Mouse (Mus musculus): Measurements from ENCODE around the gene Timp4. TPM values are rescaled to one million over a fixed set of nuclear protein-coding genes. Genes with fewer than 3 reads are reported as not detected.
"Not testable (repeated sequence)": the region's sequence is repeated elsewhere in the genome, so short reads cannot be mapped to it uniquely, and the experiment has no call there.

Gene Timp4
- polyA plus RNA-seq, 1 experiment from 2014 or later: 5.0 TPM

GRCm38 (mm10) chr6:115241939-115242338 lies 10.1 kb downstream of the Timp4 start:
- no peak overlapping the region for H3K4me2 ChIP-seq (replicated peaks; ENCODE audit: low read depth, low read length)
- no peak for DNase-seq (ENCODE audit: low spot score)

DNA sequence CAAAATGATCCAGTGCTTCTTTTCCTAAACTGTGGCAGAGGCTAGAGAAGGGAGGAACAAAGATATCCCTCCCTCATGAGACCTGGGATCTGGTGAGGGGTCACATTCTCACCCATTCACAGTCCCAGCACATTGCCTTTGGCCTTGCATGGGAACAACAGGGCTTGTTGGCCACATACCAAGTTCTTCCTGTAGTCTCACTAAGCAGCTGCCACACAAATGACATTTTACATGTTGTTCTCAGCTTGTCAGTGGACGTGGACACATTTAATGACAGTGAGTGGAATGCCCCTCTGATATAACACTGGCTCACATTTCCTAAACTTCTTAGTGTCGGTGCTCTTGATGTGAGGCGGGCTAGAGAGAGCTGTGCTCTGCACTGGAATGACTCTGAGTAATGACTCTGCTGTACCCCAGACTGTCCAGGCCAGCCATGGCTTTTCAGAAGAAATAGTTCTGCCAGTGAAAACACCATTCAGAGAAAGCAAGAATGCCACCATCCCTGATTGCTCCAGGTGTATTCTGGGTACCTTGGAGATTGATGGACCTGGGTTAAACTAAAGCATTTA lies 10.8 kb downstream of the Timp4 start:
- peak; percentile 65 for ATAC-seq
- H3K4me1 ChIP-seq (ENCODE audit: insufficient read depth, low read depth, low read length): no peaks in the 10 kb centered on the region
- H3K4me2 ChIP-seq (replicated peaks; ENCODE audit: low read depth, low read length): no peak overlapping the region
- H3K27me3 ChIP-seq (replicated peaks; ENCODE audit: insufficient read depth, low read length): no peaks in the 10 kb centered on the region
- no peak overlapping the region for H3K9ac ChIP-seq (replicated peaks; ENCODE audit: low read depth)
- H3K9me3 ChIP-seq (ENCODE audit: low read length): no peaks in the 10 kb centered on the region
- H3K27ac ChIP-seq (ENCODE audit: low read length): no peak overlapping the region
- peak; percentile 18 for DNase-seq (ENCODE audit: low spot score)
- TF ChIP-seq CTCF (IDR thresholded peaks at IDR 0.05) (no peak), EP300 (IDR thresholded peaks at IDR 0.05) (no peak)
- H3K36me3 ChIP-seq (ENCODE audit: insufficient read depth, low read length): no peaks in the 10 kb centered on the region
- no peak overlapping the region for H3K4me3 ChIP-seq (ENCODE audit: low read depth, low read length)
- WGBS: 52% methylated on average over 3 of the region's 3 CpGs

More at GRCm38 (mm10) chr6:115241939-115242338, 10.1 kb downstream of the Timp4 start:
- ATAC-seq: no peak
- no peaks in the 10 kb centered on the region for H3K27me3 ChIP-seq (replicated peaks; ENCODE audit: insufficient read depth, low read length)
- no peak overlapping the region for H3K27ac ChIP-seq (ENCODE audit: low read length)
- no peaks in the 10 kb centered on the region for H3K4me1 ChIP-seq (ENCODE audit: insufficient read depth, low read depth, low read length)
- no peaks in the 10 kb centered on the region for H3K36me3 ChIP-seq (ENCODE audit: insufficient read depth, low read length)
- H3K9me3 ChIP-seq (ENCODE audit: low read length): no peaks in the 10 kb centered on the region
- H3K4me3 ChIP-seq (ENCODE audit: low read depth, low read length): no peak overlapping the region
- 81% methylated on average over 3 of the region's 3 CpGs for WGBS
- no peak overlapping the region for H3K9ac ChIP-seq (replicated peaks; ENCODE audit: low read depth)
- TF ChIP-seq CTCF (IDR thresholded peaks at IDR 0.05) (no peak), EP300 (IDR thresholded peaks at IDR 0.05) (no peak)

DNA sequence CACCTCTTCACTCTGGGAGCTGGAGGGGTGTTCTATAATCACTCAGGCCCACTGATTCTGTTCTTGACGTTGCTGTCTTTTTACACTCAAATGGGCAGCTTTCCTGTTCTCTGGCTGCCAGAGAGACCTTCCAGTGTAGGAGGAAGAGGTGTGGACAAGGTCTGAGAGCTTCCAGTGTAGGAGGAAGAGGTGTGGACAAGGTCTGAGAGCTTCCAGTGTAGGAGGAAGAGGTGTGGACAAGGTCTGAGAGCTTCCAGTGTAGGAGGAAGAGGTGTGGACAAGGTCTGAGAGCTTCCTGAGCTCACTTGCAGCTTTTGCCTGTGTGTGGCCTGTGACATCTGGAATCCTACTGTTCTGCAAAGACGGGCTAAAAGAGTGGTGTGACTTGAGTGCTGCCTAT lies 11.6 kb downstream of the Timp4 start:
- ATAC-seq; DNase-seq (ENCODE audit: low spot score); H3K9me3 ChIP-seq (ENCODE audit: low read length); H3K27me3 ChIP-seq (replicated peaks; ENCODE audit: insufficient read depth, low read length); H3K4me3 ChIP-seq (ENCODE audit: low read depth, low read length); H3K27ac ChIP-seq (ENCODE audit: low read length); H3K9ac ChIP-seq (replicated peaks; ENCODE audit: low read depth); H3K4me1 ChIP-seq (ENCODE audit: insufficient read depth, low read depth, low read length); H3K4me2 ChIP-seq (replicated peaks; ENCODE audit: low read depth, low read length); H3K36me3 ChIP-seq (ENCODE audit: insufficient read depth, low read length): not testable (repeated sequence)
- 24% methylated on average over 2 of the region's 2 CpGs for WGBS

GRCm38 (mm10) chr6:115239335-115239734 lies 12.7 kb downstream of the Timp4 start:
- 81% methylated on average over 7 of the region's 7 CpGs for WGBS
- Histone ChIP-seq H3K36me3 (ENCODE audit: insufficient read depth, low read length) (no peaks in the 10 kb centered on the region), H3K27ac (ENCODE audit: low read length) (no peak overlapping the region), H3K27me3 (replicated peaks; ENCODE audit: insufficient read depth, low read length) (no peaks in the 10 kb centered on the region), H3K4me1 (ENCODE audit: insufficient read depth, low read depth, low read length) (no peaks in the 10 kb centered on the region), H3K9me3 (ENCODE audit: low read length) (no peaks in the 10 kb centered on the region), H3K4me3 (ENCODE audit: low read depth, low read length) (no peak overlapping the region), H3K4me2 (replicated peaks; ENCODE audit: low read depth, low read length) (no peak overlapping the region), H3K9ac (replicated peaks; ENCODE audit: low read depth) (no peak overlapping the region)
- DNase-seq (ENCODE audit: low spot score) (no peak), ATAC-seq (no peak)
- no peak for TF ChIP-seq EP300 (IDR thresholded peaks at IDR 0.05)
- TF ChIP-seq CTCF (IDR thresholded peaks at IDR 0.05): no peak

DNA sequence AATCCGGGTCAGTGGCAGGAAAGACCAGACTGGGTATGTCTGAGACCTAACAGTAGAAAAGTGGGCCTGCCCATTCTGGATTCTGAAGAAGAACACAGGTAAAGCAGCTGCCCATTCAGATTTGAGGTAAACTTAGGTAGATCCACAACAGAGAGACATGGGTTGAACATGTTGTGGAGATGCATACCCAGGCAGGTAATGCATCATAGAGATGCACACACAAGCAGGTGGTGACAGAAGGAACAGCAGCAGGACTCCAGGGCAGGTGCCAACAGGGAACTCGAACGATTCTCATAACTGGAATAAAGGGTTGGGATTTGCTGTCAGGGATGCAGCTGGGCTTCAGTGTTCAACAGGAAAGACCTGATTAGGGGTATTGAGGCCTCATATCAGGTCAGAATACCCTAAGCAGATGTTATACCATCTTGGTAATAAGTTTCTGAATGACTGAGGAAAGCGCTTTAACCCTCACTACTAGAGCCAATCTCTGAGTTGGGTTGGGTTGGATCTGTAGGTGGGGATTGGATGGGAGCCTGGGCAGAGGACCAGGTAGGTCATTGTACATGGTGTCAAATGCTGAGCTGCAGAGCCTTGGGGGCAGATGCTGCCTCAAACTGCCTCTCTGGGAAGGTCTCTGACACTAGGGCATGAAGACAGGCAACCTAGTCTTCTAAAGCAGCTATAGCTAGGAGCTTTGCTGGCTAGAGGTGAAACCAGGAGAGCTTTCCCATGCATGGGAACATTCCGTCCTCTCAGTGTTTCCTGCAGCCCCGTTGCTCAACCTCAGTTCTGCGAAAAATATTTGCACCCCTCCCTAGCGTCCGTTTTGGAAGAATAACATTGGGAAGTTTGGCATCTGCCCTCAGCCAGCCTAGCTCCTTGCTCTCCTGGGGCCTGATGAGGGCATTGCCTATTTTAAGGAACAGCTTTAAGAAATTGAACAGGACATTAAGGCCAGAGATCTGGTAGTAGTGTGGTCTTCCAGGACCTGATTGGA lies 13.7 kb downstream of the Timp4 start:
- no peak overlapping the region for H3K4me2 ChIP-seq (replicated peaks; ENCODE audit: low read depth, low read length)
- peak; percentile 82 for TF ChIP-seq EP300 (IDR thresholded peaks at IDR 0.05)
- TF ChIP-seq CTCF (IDR thresholded peaks at IDR 0.05): no peak
- no peak overlapping the region for H3K4me3 ChIP-seq (ENCODE audit: low read depth, low read length)
- peak; percentile 43; the same call in 1 of the 2 replicates for ATAC-seq
- H3K36me3 ChIP-seq (ENCODE audit: insufficient read depth, low read length): no peaks in the 10 kb centered on the region
- WGBS: 71% methylated on average over 9 of the region's 9 CpGs
- no peaks in the 10 kb centered on the region for H3K4me1 ChIP-seq (ENCODE audit: insufficient read depth, low read depth, low read length)
- H3K27me3 ChIP-seq (replicated peaks; ENCODE audit: insufficient read depth, low read length): no peaks in the 10 kb centered on the region
- no peak overlapping the region for H3K27ac ChIP-seq (ENCODE audit: low read length)
- no peaks in the 10 kb centered on the region for H3K9me3 ChIP-seq (ENCODE audit: low read length)
- DNase-seq (ENCODE audit: low spot score): peak; percentile 44
- no peak overlapping the region for H3K9ac ChIP-seq (replicated peaks; ENCODE audit: low read depth)

GRCm38 (mm10) chr6:115232562-115232961 lies 19.4 kb downstream of the Timp4 start:
- H3K27me3 ChIP-seq (replicated peaks; ENCODE audit: insufficient read depth, low read length): no peaks in the 10 kb centered on the region

More at GRCm38 (mm10) chr6:115232562-115232961, 19.4 kb downstream of the Timp4 start:
- ATAC-seq (no peak; the same call in 1 of the 2 replicates), DNase-seq (ENCODE audit: low spot score) (no peak)
- WGBS: 55% methylated on average over 1 of the region's 1 CpGs
- H3K4me2 ChIP-seq (replicated peaks; ENCODE audit: low read depth, low read length): no peak overlapping the region
- no peak overlapping the region for H3K9ac ChIP-seq (replicated peaks; ENCODE audit: low read depth)
- H3K36me3 ChIP-seq (ENCODE audit: insufficient read depth, low read length): no peaks in the 10 kb centered on the region
- H3K9me3 ChIP-seq (ENCODE audit: low read length): no peaks in the 10 kb centered on the region
- TF ChIP-seq EP300 (IDR thresholded peaks at IDR 0.05): peak; percentile 40; the same call in 1 of the 2 replicates
- TF ChIP-seq CTCF (IDR thresholded peaks at IDR 0.05): no peak
- H3K4me1 ChIP-seq (ENCODE audit: insufficient read depth, low read depth, low read length): 0 out of 2 replicates have a peak, but pooled peaks cover 5% of the 10 kb centered on the region
- H3K27ac ChIP-seq (ENCODE audit: low read length): no peak overlapping the region
- no peak overlapping the region for H3K4me3 ChIP-seq (ENCODE audit: low read depth, low read length)

All from lung, postnatal 0 days (tissue).